Mouse (Mus musculus): ENCODE results near the gene Lhb.
A peak's percentile ranks its signal among the peaks of the same experiment; 100 is the strongest.

Lhb gene

DNA sequence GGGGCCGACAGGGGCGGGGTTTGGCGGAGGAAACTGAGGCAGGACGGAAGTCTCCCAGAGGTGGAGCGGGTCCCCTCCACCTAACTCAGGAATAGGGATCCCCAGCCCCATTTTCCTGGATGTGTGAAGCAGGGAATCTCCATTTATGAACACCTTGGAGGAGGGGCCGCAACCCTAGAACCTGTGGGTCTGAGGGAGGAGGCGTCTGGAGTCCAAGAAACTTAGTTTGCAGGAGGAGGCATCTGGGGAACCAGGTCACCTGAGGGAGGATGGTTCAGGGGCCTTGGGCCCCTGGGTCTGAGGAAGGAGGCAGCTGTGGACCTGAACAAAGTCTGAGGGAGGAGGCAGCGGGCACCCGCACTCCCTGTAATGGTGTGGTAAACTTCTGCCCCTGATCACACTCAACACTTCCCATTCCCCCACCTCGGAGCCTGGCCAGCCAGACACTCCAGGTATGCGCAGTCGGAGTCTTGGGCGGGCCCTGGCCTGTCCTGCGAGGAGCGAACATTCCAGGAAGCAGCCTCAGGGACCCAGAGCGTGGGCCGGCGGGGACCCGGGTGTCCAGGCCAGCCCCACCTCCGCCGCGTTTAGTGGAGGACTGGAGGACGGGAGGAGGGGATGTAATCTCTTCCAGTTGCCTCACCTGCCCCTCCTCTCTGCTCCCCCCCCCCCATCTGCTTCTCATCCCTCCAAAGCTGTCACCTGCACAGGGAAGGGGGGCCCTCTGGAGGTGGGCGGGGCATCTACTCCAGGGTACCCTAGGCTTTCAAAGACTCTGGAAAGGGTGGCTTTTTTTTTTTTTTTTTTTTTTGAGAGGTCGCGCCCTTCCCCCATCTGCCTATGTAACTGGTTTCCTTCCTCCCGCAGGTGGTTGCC lies 6.5 kb upstream of the Lhb start:
- DNase-seq = no peak

DNA sequence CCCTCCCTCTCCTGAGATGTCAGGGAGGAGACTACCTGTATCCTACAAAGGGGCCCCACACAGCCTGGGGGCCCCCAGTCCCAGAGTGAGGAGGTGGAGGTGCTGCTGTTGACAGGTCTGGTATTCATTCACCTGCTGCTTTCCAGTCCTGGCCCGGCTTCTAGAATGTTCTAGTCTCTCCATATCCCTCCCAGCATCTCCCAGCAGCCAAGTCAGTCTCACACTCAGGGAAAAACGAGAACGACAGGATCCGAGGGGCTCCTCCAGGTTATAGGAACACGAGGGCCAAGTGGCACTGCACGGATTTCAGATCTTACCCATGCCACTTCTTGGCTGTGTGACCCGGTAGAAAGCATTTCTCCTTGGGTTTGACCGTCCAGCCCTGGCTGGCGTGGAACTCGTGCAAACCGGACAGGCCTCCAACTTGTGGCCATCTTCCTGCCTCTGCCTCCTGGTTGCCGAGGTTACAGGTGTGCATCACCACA lies 5.8 kb upstream of the Lhb start:
- DNase-seq = no peak

DNA sequence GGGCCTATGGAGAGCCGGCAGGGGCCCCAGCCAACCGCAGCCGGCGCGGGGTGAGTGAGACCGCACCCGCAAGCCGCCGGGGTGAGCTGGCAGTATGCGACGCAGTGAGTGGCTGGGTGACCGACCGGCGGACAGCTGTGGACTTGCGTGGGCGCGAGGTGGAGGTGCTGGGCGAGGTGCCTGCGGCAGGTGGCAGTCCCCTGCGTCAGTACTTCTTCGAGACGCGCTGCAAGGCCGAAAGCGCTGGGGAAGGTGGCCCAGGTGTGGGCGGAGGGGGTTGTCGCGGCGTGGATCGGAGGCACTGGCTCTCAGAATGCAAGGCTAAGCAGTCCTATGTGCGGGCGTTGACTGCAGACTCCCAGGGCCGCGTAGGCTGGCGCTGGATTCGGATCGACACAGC lies 5.0 kb upstream of the Lhb start:
- DNase-seq = no peak

DNA sequence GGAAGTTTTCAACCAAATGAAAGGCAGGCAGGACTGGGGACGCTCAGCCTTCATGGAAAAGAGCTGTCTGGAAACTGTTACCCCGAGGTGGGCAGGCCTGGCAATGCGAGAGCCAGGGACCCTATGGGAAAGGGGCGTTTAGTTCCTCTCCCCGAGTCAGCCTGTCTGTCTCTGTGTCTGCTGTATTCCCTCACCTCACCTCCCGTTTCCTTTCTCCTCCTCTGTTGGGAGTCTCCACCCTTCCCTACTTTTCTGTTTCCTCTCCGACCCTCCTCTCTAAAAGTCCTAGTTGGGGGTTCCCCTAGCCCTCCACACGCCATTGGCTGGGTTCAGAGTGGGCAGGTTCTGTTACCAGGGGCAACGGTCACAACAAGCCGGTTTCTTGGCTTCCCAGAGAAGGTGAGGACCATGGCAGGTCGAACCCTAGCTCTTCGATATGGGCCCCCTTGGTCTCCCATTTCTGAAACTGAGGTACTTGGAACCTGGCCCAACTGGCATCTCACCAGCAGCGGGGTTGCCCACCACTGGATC lies 2.6 kb upstream of the Lhb start:
- DNase-seq = no peak

DNA sequence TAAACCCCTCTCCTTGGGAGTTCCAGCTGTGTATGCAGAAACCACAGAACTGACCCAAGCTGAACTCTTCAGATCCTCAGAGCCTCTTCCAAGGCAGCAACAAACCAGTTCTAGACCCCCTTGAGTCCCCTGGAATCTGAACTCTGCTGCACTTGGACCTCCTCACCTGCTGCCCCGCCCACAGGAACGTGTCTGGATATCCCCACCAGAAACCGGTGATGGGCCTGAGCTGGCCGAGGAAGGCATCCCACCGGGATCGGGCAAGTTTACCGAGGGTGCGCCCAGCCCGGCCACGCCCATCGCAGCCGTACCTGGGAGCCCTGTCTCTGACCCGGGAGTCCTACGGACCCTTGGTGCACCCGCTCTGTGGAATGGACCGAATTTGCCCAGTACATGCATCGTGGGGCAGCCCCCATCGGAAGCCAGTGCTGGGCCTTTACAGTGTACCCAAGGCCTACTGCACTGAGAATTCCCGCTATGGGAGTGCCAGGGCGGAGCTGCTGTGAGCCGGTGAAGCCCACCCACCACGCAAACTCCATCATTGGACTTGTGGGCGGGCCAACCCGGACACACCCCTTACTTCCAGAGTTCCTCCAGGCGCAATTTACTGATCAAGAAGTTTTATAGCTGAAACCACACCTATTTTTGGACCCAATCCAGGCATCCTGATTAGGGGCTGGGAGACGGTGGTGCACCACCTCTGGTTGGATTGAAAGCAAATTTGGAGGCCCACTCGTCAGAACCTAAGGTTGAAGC lies 583 bp upstream of the Lhb start:
- DNase-seq = no peak

DNA sequence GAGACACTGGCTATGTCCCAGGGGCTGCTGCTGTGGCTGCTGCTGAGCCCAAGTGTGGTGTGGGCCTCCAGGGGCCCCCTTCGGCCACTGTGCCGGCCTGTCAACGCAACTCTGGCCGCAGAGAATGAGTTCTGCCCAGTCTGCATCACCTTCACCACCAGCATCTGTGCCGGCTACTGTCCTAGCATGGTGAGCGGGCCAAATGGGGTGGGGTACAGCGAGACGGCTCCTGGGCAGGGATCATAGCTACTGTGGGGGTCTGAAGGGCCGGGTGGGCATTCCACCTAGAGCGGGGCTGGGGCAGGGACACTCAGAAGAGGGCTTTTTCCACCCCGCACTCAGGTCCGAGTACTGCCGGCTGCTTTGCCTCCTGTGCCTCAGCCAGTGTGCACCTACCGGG lies 574 bp downstream of the Lhb start:
- DNase-seq = no peak

DNA sequence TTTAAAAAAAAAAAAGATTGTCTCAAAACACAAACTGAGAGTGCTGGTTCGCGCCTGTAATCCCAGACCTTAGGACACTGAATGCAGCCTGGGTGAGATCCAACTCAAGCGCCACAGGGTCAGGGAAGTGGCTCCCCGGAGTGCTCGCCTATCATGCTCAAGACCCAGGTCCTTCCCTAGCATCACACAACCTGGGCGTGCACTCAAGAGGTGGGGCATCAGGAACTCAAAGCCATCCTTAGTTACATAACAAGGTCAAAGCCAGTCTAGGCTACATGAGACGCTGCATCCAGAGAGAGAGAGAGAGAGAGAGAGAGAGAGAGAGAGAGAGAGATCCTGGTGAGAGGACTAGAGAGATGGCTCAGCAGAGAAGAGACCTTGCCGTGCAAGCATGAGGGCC lies 5.9 kb downstream of the Lhb start:
- no peak for DNase-seq

DNA sequence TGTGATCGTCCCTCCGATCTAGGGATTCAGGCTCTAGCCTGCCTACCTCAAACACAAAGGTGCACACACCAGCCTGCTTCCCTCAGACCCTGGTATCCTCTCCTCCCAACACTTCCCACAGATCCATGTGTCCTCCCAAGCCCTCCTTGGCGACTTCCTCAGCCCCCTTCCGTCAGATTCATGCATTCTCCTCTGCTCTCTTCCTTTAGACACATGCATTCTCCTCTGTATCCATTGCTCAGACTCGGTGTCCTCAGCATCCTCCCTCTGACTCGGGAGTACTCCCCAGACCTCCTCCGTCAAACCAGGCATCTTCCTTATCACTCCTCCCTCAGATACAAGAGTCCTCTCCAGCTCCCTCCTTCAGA lies 13.2 kb downstream of the Lhb start:
- DNase-seq = no peak

DNA sequence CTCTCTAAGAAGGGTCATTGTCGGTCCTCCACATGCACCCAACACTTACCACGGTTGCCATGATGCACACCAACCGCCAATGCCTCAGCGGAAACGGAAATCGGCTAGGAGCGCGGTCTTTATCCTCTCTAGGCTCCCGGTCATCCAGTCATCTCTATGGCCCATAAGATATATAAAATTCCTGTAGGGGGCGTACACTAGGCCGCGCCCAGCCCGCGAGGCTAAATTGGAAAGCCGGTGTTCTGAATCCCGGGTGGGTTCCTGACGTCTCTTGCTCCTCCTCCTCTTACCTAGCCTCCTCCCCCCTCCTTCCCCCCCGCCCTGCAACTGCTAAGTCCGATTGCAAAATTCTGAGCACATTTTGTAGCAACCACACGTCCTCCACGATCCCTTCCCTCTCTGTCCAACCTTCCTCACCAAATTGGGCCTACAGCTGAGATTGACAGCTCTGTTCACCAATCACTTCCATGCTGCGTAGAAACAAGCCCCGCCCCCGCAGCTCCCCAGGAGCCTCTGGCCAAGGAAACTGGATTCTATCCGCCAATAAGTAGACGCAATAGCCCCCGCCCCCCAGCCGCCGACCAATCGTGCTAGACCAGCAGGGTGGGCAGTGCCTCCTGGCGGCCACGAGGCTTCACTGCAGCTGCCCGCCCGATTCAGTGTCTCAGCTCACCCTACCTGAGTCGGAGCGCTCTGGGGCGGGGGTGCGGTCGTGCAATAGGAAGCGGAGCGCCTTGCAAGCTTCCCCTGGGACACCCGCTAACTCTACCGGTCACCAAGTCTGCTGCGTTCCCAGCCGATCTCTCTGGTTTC lies 13.8 kb downstream of the Lhb start, which contains the start of gene Gys1:
TSS of gene Gys1 (plus strand) at position 642 of the 813 bp plus-strand sequence.
- peak; percentile 100 for DNase-seq

DNA sequence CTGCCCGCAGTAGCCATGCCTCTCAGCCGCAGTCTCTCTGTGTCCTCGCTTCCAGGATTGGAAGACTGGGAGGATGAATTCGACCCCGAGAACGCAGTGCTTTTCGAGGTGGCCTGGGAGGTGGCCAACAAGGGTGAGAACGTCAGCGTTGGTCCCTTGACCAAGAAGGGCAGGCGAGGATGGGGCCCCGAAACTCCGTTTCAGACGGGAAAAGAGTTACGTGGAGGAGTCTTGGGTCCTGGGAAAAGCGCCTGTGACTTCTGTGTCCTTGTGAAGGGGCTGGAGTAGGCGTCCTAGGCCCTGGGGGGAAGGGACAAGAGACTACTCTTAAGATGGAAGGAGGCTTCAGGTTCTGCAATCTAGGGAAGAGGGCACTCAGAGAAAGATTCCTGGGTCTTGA lies 14.4 kb downstream of the Lhb start:
- DNase-seq = peak; percentile 32

DNA sequence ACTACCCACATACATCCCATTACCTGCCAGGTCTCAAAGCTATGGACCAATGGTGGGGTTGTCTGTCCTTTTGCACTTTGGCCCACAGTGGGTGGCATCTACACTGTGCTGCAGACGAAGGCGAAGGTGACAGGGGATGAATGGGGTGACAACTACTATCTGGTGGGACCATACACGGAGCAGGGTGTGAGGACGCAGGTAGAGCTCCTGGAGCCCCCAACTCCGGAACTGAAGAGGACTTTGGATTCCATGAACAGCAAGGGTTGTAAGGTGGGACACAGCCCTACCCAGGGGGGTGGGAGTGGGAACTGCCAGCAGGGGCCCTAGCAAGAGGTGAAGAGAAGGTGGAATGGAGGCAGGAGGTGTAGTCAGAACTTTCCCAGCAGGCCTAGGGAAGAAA lies 15.8 kb downstream of the Lhb start:
- no peak for DNase-seq

DNA sequence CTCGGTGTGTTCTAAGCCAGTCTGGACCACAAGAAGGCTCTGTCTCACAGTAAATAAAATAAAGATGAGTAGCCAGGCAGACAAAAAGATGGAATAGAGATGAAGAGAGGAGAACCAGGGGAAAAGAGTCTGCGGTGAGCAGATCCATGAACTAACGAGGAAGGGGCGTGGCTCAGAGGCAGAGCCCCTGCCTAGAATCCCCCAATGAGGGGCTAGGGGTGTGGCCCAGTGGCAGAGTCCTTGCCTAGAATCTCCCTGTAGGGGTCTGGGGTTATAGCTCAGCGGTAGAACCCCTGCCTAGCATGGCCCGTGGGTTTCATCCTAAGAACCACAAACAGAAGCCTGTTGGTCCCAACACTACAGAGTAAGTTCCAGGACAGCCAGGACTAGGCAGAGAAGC lies 16.4 kb downstream of the Lhb start:
- DNase-seq = no peak

DNA sequence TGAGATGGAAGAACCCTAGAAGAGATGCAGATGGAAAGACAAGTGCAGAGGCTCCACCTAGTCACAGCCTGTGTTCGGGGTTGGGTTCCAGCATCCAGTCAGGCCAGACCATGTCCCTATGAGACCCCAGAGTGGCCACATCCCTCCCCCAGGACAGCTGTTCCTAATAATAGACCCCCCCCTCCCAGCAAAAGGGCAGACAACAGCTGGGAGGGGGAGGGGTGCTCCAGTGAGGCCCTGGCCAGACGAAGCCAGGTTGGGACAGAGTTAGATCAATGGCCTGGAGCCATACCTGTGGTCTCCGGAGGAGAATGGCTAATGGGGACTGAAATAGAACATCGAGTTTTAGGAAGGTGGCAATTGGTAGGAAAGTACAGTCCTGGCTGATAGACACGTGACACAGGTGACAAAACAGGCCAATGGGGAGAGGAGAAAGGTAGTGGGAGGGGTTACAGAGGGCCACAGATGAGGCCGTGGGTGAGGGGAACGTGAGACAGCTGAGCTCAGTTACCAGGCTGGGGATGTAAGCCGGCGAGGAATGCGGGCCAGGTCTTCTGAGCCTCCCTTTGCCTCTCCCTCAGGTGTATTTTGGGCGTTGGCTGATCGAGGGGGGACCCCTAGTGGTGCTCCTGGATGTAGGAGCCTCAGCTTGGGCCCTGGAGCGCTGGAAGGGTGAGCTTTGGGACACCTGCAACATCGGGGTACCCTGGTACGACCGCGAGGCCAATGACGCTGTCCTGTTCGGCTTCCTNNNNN lies 17.1 kb downstream of the Lhb start, which contains the start of gene Ruvbl2:
TSS of gene Ruvbl2 (minus strand) at position 576 of the 756 bp plus-strand sequence.
- DNase-seq = no peak

DNA sequence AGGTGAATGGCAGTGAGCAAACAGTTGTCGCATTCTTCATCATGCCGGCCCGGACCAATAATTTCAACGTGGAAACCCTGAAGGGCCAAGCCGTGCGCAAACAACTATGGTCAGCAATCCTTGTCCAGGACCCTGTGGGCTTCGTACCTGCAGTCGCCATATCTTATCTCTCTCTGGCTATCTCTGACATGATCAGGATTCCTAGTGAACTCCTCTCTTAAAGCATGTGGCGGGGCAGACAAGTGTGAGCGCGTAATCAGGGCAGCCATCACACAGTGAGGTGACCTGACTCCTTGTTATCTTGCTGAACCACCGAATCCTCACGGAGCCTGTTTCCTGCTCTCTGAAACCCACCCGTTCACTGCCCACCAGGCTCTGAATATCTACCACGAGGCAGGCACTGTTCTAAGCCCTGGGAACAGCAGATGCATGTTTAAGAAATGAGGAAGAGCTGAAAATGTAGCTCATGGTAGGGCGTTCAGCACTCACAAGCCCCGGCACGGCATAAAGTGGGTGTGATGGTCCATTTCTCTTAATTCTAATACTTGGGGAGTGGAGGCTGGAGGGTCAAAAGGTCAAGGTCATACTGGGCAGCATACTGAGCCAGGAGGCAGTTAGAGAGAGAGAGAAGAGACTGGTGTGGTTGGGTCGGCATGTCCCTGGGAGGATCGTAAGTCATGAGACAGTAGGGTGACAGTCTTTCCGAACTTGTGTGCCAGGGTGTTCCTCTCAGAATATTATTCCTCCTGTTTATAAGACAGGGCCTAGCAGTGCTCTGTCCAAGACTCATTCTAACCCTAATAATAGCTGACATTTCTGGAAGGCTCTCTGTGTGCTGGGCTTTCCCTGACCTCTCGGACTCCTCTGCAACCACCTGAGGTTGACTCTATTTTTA lies 23.2 kb downstream of the Lhb start:
- DNase-seq = no peak

DNA sequence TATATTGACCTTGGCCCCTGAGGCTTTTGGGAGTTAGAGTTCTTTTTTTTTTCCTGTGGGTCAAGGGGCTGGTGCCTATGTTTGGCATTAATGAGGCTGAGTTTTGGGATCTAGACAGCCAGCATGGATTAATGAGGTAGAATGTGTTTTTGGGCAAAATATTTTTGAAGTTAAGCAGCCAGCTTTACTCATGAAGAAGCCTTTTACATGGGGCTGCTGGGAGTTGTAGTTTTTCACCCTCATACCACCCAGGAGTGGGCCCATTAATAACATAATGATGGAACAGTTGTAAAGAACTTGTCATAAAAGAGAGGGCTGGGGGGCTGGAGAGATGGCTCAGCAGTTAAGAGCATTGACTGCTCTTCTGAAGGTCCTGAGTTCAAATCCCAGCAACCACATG lies 26.0 kb downstream of the Lhb start:
- no peak for DNase-seq

DNA sequence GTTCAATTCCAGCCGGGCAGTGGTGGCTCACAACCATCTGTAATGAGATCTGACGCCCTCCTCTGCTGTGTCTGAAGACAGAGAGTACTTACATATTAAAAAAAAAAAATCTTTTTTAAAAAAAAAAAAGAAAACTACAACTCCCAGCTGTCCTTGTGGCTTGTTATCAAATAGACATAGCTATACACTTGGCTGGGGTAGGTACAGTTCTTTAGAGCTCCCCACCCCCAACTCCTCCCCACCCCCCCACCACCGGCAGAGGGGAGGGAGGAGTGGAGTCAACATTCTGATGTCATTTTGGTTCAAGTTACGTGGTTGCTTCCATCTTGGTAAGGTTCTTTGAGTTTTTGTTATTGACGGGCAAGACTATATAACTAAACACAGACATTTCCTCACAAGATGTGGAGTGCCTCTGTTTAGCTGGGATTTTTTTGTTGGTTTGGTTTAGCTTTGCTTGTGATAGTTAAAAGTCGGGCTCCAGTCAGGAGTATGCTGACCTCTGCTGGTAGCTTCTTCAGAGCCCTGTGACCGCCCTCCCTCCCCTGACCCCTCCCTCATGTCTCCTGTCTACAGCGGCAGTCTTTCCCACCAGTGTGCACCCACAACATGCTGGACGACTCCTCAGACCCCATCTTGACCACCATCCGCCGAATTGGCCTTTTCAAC lies 26.8 kb downstream of the Lhb start:
- no peak for DNase-seq

DNA sequence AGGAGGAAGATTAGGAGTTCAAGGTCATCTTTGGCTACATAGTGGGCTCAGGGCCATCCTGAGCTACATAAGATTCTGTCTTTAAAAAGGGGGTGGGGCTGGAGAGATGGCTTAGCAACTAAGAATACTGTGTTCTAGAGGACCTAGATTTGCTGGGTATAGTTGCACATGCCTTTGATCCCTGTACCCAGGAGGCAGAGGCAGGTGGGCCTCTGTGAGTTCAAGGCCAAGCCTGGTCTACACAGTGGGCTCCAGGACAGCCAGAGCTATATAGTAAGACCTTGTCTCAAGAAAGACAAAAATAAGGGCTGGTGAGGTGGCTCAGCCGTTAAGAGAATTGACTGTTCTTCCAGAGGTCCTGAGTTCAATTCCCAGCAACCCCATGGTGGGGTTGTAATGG lies 29.4 kb downstream of the Lhb start:
- DNase-seq = no peak

DNA sequence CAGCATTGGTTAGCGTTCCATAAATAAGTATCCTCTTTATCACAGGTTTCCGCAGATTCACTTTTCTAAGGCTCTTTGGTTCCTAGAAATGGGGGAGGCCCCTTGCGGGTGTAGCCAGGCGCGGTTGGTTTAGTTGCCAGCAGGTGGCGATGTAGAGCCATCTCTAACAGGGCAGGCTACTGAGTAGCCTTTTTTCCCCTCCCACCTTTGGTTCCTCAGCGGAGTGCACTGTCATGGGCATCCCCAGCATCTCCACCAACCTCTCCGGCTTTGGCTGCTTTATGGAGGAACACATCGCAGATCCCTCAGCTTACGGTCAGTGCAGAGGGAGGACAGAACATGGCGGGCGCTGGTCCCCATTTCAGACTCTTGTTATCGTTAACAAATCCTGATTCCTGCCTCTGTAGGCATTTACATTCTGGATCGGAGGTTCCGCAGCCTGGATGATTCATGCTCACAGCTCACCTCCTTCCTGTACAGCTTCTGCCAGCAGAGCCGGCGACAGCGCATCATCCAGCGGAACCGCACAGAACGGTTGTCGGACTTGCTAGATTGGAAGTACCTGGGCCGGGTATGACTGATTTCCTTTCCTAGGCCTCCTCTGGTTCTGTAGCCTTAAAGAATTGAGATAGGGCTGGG lies 30.8 kb downstream of the Lhb start:
- peak; percentile 89 for DNase-seq

DNA sequence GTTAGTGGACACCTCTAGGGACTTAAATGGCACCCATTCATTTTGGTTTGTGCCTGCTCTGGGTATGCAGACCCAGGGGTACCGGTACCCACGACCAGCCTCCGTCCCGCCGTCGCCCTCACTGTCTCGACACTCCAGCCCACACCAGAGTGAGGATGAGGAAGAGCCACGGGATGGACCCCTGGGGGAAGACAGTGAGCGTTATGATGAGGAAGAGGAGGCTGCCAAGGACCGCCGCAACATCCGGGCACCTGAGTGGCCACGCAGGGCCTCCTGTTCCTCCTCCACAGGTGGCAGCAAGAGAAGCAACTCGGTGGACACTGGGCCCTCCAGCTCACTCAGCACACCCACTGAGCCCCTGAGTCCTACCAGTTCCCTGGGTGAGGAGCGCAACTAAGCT lies 34.4 kb downstream of the Lhb start:
- no peak for DNase-seq
